8 mouse cellular contexts compared by ENCODE assay signal in genomic region chr19:55741439-55741928, GRCm38 (mm10). TPM values are rescaled to one million over a fixed set of nuclear protein-coding genes. Genes with fewer than 3 reads are reported as not detected.
DNase-seq lines count a peak whose midpoint lies in the region; ATAC-seq and TF ChIP-seq lines count a peak whose summit lies in the region.

Tcf7l2 (plus strand) TSS chr19:55741820.

- H3K36me3 ChIP-seq in forebrain, embryonic 13.5 days (ENCODE audit: poor library complexity, severe bottlenecking): no peaks in the 10 kb centered on the region
- H3K36me3 ChIP-seq in heart, postnatal 0 days (replicated peaks; ENCODE audit: control insufficient read depth, insufficient read depth, low read length): no peaks in the 10 kb centered on the region
- H3K36me3 ChIP-seq in liver, embryonic 15.5 days (replicated peaks): no peaks in the 10 kb centered on the region
- H3K36me3 ChIP-seq in neural tube, embryonic 11.5 days (ENCODE audit: control insufficient read depth, insufficient read depth, low read length): no peaks in the 10 kb centered on the region
- H3K36me3 ChIP-seq in stomach, embryonic 16.5 days (ENCODE audit: control insufficient read depth, insufficient read depth, low read length): no peaks in the 10 kb centered on the region

- H3K4me1 ChIP-seq in forebrain, embryonic 13.5 days: peaks cover 53% of the 10 kb centered on the region
- peaks cover 13% of the 10 kb centered on the region; the same call in 1 of the 2 replicates for H3K4me1 ChIP-seq in heart, postnatal 0 days (ENCODE audit: control insufficient read depth, insufficient read depth)
- H3K4me1 ChIP-seq in liver, embryonic 15.5 days (replicated peaks): peaks cover 13% of the 10 kb centered on the region
- H3K4me1 ChIP-seq in neural tube, embryonic 11.5 days (ENCODE audit: control insufficient read depth, insufficient read depth, low read length): peaks cover 12% of the 10 kb centered on the region
- H3K4me1 ChIP-seq in stomach, embryonic 16.5 days (ENCODE audit: control insufficient read depth, insufficient read depth, low read length): peaks cover 10% of the 10 kb centered on the region

- DNase-seq in CD4-positive helper T cell, adult 2 months (ENCODE audit: low read depth, low spot score): peak; percentile 77
- DNase-seq in brain, embryonic 18.5 days (ENCODE audit: low read depth, low spot score): peak; percentile 73
- peak; percentile 97 for DNase-seq in heart, postnatal 0 days (ENCODE audit: low spot score)
- peak; percentile 93 to 96 for DNase-seq in kidney, postnatal 4 days
- peak; percentile 93 for DNase-seq in neural tube, embryonic 11.5 days (ENCODE audit: low spot score)

- under 1% methylated on average over 38 of the region's 42 CpGs for WGBS in forebrain, embryonic 13.5 days
- 1% methylated on average over 39 of the region's 42 CpGs for WGBS in heart, postnatal 0 days
- under 1% methylated on average over 42 of the region's 42 CpGs for WGBS in liver, embryonic 15.5 days (ENCODE audit: insufficient replicate concordance)
- WGBS in neural tube, embryonic 11.5 days: 2% methylated on average over 41 of the region's 42 CpGs
- WGBS in stomach, embryonic 16.5 days: under 1% methylated on average over 42 of the region's 42 CpGs

- H3K27me3 ChIP-seq in forebrain, embryonic 13.5 days: 0 out of 2 replicates have a peak, but pooled peaks cover 4% of the 10 kb centered on the region
- no peaks in the 10 kb centered on the region for H3K27me3 ChIP-seq in heart, postnatal 0 days (ENCODE audit: control insufficient read depth, insufficient read depth, low read length)
- peaks cover 79% of the 10 kb centered on the region for H3K27me3 ChIP-seq in liver, embryonic 15.5 days
- H3K27me3 ChIP-seq in neural tube, embryonic 11.5 days (ENCODE audit: control insufficient read depth, insufficient read depth, low read length): no peaks in the 10 kb centered on the region
- no peaks in the 10 kb centered on the region for H3K27me3 ChIP-seq in stomach, embryonic 16.5 days (ENCODE audit: control insufficient read depth, insufficient read depth, low read length)

- no peaks in the 10 kb centered on the region for H3K9me3 ChIP-seq in forebrain, embryonic 13.5 days (replicated peaks)
- no peaks in the 10 kb centered on the region for H3K9me3 ChIP-seq in heart, postnatal 0 days (replicated peaks; ENCODE audit: control insufficient read depth, low read length)
- H3K9me3 ChIP-seq in liver, embryonic 15.5 days (replicated peaks): no peaks in the 10 kb centered on the region
- H3K9me3 ChIP-seq in neural tube, embryonic 11.5 days (ENCODE audit: control insufficient read depth, low read length): no peaks in the 10 kb centered on the region
- no peaks in the 10 kb centered on the region for H3K9me3 ChIP-seq in stomach, embryonic 16.5 days (replicated peaks; ENCODE audit: control insufficient read depth, low read length)

- H3K4me2 ChIP-seq in forebrain, embryonic 13.5 days: peak within 1 kb of the TSS; percentile 79
- H3K4me2 ChIP-seq in heart, postnatal 0 days (ENCODE audit: low read depth, low read length): peak within 1 kb of the TSS; percentile 95
- H3K4me2 ChIP-seq in liver, embryonic 15.5 days: peak within 1 kb of the TSS; percentile 68
- peak within 1 kb of the TSS; percentile 93 for H3K4me2 ChIP-seq in neural tube, embryonic 11.5 days (ENCODE audit: low read depth)
- peak within 1 kb of the TSS; percentile 83 for H3K4me2 ChIP-seq in stomach, embryonic 16.5 days (ENCODE audit: low read depth, low read length)

- peak within 1 kb of the TSS; percentile 93 for H3K27ac ChIP-seq in forebrain, embryonic 13.5 days
- peak within 1 kb of the TSS; percentile 99 for H3K27ac ChIP-seq in heart, postnatal 0 days (ENCODE audit: low read depth)
- H3K27ac ChIP-seq in liver, embryonic 15.5 days (replicated peaks): peak within 1 kb of the TSS; percentile 70
- H3K27ac ChIP-seq in neural tube, embryonic 11.5 days (ENCODE audit: low read depth, low read length): peak within 1 kb of the TSS; percentile 89
- H3K27ac ChIP-seq in stomach, embryonic 16.5 days (ENCODE audit: low read length): peak within 1 kb of the TSS; percentile 99

- TF ChIP-seq CTCF in heart, postnatal 0 days (IDR thresholded peaks at IDR 0.05; ENCODE audit: low read depth): no peak

- peak within 1 kb of the TSS; percentile 60 for H3K4me3 ChIP-seq in forebrain, embryonic 13.5 days
- peak within 1 kb of the TSS; percentile 80 for H3K4me3 ChIP-seq in heart, postnatal 0 days (ENCODE audit: low read depth, low read length)
- peak within 1 kb of the TSS; percentile 61 for H3K4me3 ChIP-seq in liver, embryonic 15.5 days (replicated peaks)
- peak within 1 kb of the TSS; percentile 73 for H3K4me3 ChIP-seq in neural tube, embryonic 11.5 days (ENCODE audit: low read depth, low read length)
- H3K4me3 ChIP-seq in stomach, embryonic 16.5 days (replicated peaks; ENCODE audit: low read length): peak within 1 kb of the TSS; percentile 67

- peak within 1 kb of the TSS; percentile 86 for H3K9ac ChIP-seq in forebrain, embryonic 13.5 days
- peak within 1 kb of the TSS; percentile 89 for H3K9ac ChIP-seq in heart, postnatal 0 days (replicated peaks; ENCODE audit: low read depth, low read length)
- peak within 1 kb of the TSS; percentile 56 for H3K9ac ChIP-seq in liver, embryonic 15.5 days
- H3K9ac ChIP-seq in neural tube, embryonic 11.5 days (ENCODE audit: low read length): peak within 1 kb of the TSS; percentile 76
- peak within 1 kb of the TSS; percentile 99 for H3K9ac ChIP-seq in stomach, embryonic 16.5 days (ENCODE audit: low read length)

- peak; percentile 91 for ATAC-seq in forebrain, embryonic 13.5 days
- peak; percentile 85 for ATAC-seq in heart, postnatal 0 days (ENCODE audit: insufficient read depth, low read depth)
- peak; percentile 84 for ATAC-seq in liver, embryonic 15.5 days (ENCODE audit: insufficient read depth)
- ATAC-seq in neural tube, embryonic 11.5 days (ENCODE audit: insufficient read depth, low FRiP score, low TSS enrichment): peak; percentile 86
- ATAC-seq in stomach, embryonic 16.5 days (ENCODE audit: insufficient read depth, low FRiP score): peak; percentile 94

- TF ChIP-seq EP300 in heart, postnatal 0 days (IDR thresholded peaks at IDR 0.05; ENCODE audit: low read depth): no peak

RNA-seq across cellular contexts. Expression of gene Tcf7l2, which starts in this region (rescaled TPM):
- polyA plus RNA-seq in forebrain, embryonic 13.5 days (2015; fragmentation: Nextera tagmentation; extraction: Ambion mirVana): 130 and 215 TPM in 2 replicates
- total RNA-seq in heart, postnatal 0 days (2014; rRNA removed; ENCODE audit: low replicate concordance): 2.9 and 3.0 TPM in 2 replicates
- 38.6 and 42.5 TPM in 2 replicates for polyA plus RNA-seq in heart, postnatal 0 days (2015; fragmentation: Nextera tagmentation; extraction: Ambion mirVana)
- 18.1 and 19.3 TPM in 2 replicates for polyA plus RNA-seq in liver, embryonic 15.5 days (2015; fragmentation: Nextera tagmentation; extraction: Ambion mirVana)
- polyA plus RNA-seq in neural tube, embryonic 11.5 days (2014; fragmentation: Nextera tagmentation; extraction: Ambion mirVana): 60.5 and 60.6 TPM in 2 replicates
- polyA plus RNA-seq in stomach, embryonic 16.5 days (2015; fragmentation: Nextera tagmentation; extraction: Ambion mirVana): 76.8 and 81.3 TPM in 2 replicates

Comparison
In these comparisons a context has a peak if more than half of its experiments do, and no peak if none do; other contexts are left out.
1. Peak in every context shown above with its lines: DNase-seq, ATAC-seq, H3K4me3 ChIP-seq and H3K27ac ChIP-seq.